Mouse (Mus musculus) T-helper 2 cell (primary cell): Measurements from ENCODE around the gene Sell.
"Not testable (repeated sequence)": the region's sequence is repeated elsewhere in the genome, so short reads cannot be mapped to it uniquely, and the experiment has no call there.

Source experiments
- in situ Hi-C: fragments of 300-600 bp; cut with MboI, MseI; formaldehyde crosslinking; loops from one replicate; pipeline ENCODE4 v1.15.1; 2025; ENCODE audit warnings: high pct_unique_total_duplicates

Gene Sell

GRCm38 (mm10) chr1:164061925-164062324 lies at the start of gene Sell:
TSS of gene Sell (plus strand) at chr1:164061982.
- in situ Hi-C loops: no loop called here

GRCm38 (mm10) chr1:164014616-164015015 lies 47.2 kb upstream of the Sell start:
- in situ Hi-C loops: no loop called here

- in situ Hi-C loops: no loop called here
These were observed 43.4 kb upstream of the Sell start for GRCm38 (mm10) chr1:164018221-164018896.

GRCm38 (mm10) chr1:164019789-164020188 lies 42.0 kb upstream of the Sell start:
- in situ Hi-C loops: no loop called here

- in situ Hi-C loops: not testable (repeated sequence)
These were observed 41.0 kb upstream of the Sell start for GRCm38 (mm10) chr1:164020746-164021145.

- in situ Hi-C loops: not testable (repeated sequence)
These were observed 39.7 kb upstream of the Sell start for GRCm38 (mm10) chr1:164022106-164022505.

GRCm38 (mm10) chr1:164025685-164026084 lies 36.1 kb upstream of the Sell start:
- in situ Hi-C loops: no loop called here

GRCm38 (mm10) chr1:164027416-164027815 lies 34.4 kb upstream of the Sell start:
- in situ Hi-C loops: no loop called here

GRCm38 (mm10) chr1:164040385-164041135 lies 21.2 kb upstream of the Sell start:
- in situ Hi-C loops: no loop called here

- in situ Hi-C loops: no loop called here
These were observed 18.2 kb upstream of the Sell start for GRCm38 (mm10) chr1:164043549-164043948.

GRCm38 (mm10) chr1:164047934-164048333 lies 13.8 kb upstream of the Sell start, which contains the start of gene Sele:
TSS of gene Sele (plus strand) at chr1:164048234.
- in situ Hi-C loops: no loop called here

GRCm38 (mm10) chr1:164053561-164053960 lies 8.2 kb upstream of the Sell start:
- in situ Hi-C loops: no loop called here

GRCm38 (mm10) chr1:164054800-164055199 lies 7.0 kb upstream of the Sell start:
- in situ Hi-C loops: loop anchor here (5.0 kb wide), 1 partner anchor 83 kb away; no protein-coding TSS in a partner anchor

GRCm38 (mm10) chr1:164060071-164060470 lies 1.7 kb upstream of the Sell start:
- in situ Hi-C loops: no loop called here

GRCm38 (mm10) chr1:164061278-164061677 lies 504 bp upstream of the Sell start:
- in situ Hi-C loops: no loop called here

GRCm38 (mm10) chr1:164062856-164063255 lies 1.1 kb downstream of the Sell start:
- in situ Hi-C loops: no loop called here

GRCm38 (mm10) chr1:164063745-164064144 lies 2.0 kb downstream of the Sell start:
- in situ Hi-C loops: no loop called here

GRCm38 (mm10) chr1:164069261-164069660 lies 7.5 kb downstream of the Sell start:
- in situ Hi-C loops: no loop called here

- in situ Hi-C loops: loop anchor here (10.0 kb wide), 1 partner anchor 1336 kb away; no protein-coding TSS in a partner anchor
These were observed 8.7 kb downstream of the Sell start for GRCm38 (mm10) chr1:164070461-164070860.

GRCm38 (mm10) chr1:164071111-164071510 lies 9.3 kb downstream of the Sell start:
- in situ Hi-C loops: loop anchor here (10.0 kb wide), 1 partner anchor 1336 kb away; no protein-coding TSS in a partner anchor

GRCm38 (mm10) chr1:164072001-164072400 lies 10.2 kb downstream of the Sell start:
- in situ Hi-C loops: loop anchor here (10.0 kb wide), 1 partner anchor 1337 kb away; no protein-coding TSS in a partner anchor

GRCm38 (mm10) chr1:164073091-164073490 lies 11.3 kb downstream of the Sell start:
- in situ Hi-C loops: loop anchor here (10.0 kb wide), 1 partner anchor 1338 kb away; no protein-coding TSS in a partner anchor

- in situ Hi-C loops: loop anchor here (10.0 kb wide), 1 partner anchor 1339 kb away; no protein-coding TSS in a partner anchor
These were observed 12.0 kb downstream of the Sell start for GRCm38 (mm10) chr1:164073803-164074202.
